Mouse (Mus musculus) cortical plate, adult 2 months (tissue): ENCODE results near the gene Xcr1.

ENCODE experiments used
- CTCF ChIP-seq: fragments of 200-500 bp; IDR thresholded peaks from 2 replicates; pipeline ENCODE4 v1.5.1; 2011; ENCODE audit warnings: mild to moderate bottlenecking, control low read depth, low read length; ENCODE audit not compliant: insufficient read depth; ENCODE audit errors: extremely low read depth
- POLR2A ChIP-seq: fragments of 200-500 bp; IDR thresholded peaks from 2 replicates; pipeline ENCODE4 v1.6.1; 2011; ENCODE audit warnings: mild to moderate bottlenecking, low read length, control low read depth; ENCODE audit not compliant: insufficient read depth; ENCODE audit errors: extremely low read depth

GRCm38 (mm10) chr9:123850705-123851061 lies 11.1 kb downstream of the Xcr1 start:
- TF ChIP-seq CTCF: no peak
- TF ChIP-seq POLR2A: no peak
